Mouse (Mus musculus) liver, embryonic 14.5 days (tissue): ENCODE data around the gene Wipf1.

ENCODE experiments used
- CTCF ChIP-seq: IDR thresholded peaks from 2 replicates; pipeline ENCODE4 v1.5.1; 2016; ENCODE audit warnings: antibody characterized with exemption, low read depth, control low read depth
- EP300 ChIP-seq: IDR thresholded peaks from 2 replicates; pipeline ENCODE4 v1.6.1; 2016; ENCODE audit warnings: antibody characterized with exemption, low read depth

- TF ChIP-seq CTCF: no peak
- no peak for TF ChIP-seq EP300
These were observed 41.8 kb upstream of the Wipf1 start for GRCm38 (mm10) chr2:73571304-73571703.
